Mouse (Mus musculus) embryonic stem cell, embryonic (primary cell): Measurements from ENCODE around the gene Nxph3.

Experiments
- CTCF ChIA-PET, 4 experiments: fragments of 300-600 bp in 2 of 4; fragments of 350-600 bp in 2 of 4; sonication (Branson Sonifier 250); formaldehyde crosslinking; loops; one replicate each; lab custom pipeline; 2022; ENCODE audit warnings: inconsistent platforms in 2 of 4; lab: Charles Lee
- POLR2A ChIA-PET, 4 experiments: fragments of 300-600 bp in 2 of 4; fragments of 350-600 bp in 2 of 4; sonication (Branson Sonifier 250); formaldehyde crosslinking; loops; one replicate each; lab custom pipeline; 2022; ENCODE audit warnings: antibody characterized with exemption in 4 of 4, inconsistent platforms in 1 of 4; lab: Charles Lee

The Nxph3 gene

DNA sequence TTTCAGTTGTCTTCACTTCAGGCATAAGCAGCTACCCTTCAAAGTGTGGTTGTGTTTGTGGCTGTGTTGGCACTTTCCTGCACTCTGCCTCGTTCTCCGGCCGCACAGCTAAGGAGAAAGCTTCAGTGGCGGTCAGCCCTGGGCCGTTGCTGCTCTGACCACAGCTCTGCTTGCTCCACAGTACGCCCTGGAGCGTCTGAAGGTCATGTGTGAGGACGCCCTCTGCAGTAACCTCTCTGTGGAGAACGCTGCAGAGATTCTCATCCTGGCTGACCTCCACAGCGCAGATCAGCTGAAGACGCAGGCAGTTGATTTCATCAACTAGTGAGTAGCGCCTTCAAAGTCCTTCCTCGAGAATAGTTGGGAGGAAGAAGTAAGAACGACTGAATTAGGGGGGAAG is 24.3 kb downstream of the Nxph3 start:
- CTCF ChIA-PET, result interaction anchor here in 3 of 4 experiments (0.6 to 1.6 kb wide), 4 partner anchors 17 to 74 kb away, joined by 3 to 11 read pairs (median 4); no protein-coding TSS in a partner anchor
- POLR2A ChIA-PET, result interaction anchor here in 2 of 4 experiments (0.5 to 2.5 kb wide), 6 partner anchors 9 to 812 kb away, joined by 3 to 8 read pairs (median 4); no protein-coding TSS in a partner anchor

- ChIA-PET CTCF (interaction anchor here in 1 of 4 experiments (1.0 kb wide), 1 partner anchor 34 kb away, joined by 3 read pairs; no protein-coding TSS in a partner anchor), POLR2A (no interaction called here)
Measured at GRCm38 (mm10) chr11:95487237-95487636, 27.1 kb downstream of the Nxph3 start.

DNA sequence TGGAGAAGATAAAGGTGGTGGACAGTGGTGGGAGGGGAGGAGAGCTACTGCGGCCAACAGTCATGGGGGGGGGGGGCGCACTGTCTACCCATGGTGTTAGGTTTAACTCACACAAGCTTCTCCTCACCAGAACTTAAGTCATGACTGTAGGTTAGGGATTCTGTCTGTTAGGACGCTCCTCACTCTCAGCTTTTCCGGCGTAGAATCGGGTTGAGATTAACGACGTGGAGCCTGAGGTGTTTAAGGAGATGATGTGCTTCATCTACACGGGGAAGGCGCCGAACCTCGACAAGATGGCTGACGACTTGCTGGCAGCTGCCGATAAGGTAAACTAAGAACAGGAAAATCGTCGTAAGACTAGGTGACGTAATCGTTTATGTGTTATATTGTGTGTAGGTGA is 28.7 kb downstream of the Nxph3 start:
- ChIA-PET POLR2A (interaction anchor here in 3 of 4 experiments (0.5 to 1.8 kb wide), 8 partner anchors 10 to 176 kb away, joined by 3 to 9 read pairs (median 3); partner anchors contain the start of gene Kat7 (in 2 of the 3)), CTCF (interaction anchor here (0.6 to 1.4 kb wide), 7 partner anchors 29 to 299 kb away, joined by 3 to 5 read pairs (median 3); partner anchors contain the start of gene Nxph3 (in 1 of the 4))

GRCm38 (mm10) chr11:95480662-95481061 is 33.7 kb downstream of the Nxph3 start:
- ChIA-PET POLR2A (no interaction called here), CTCF (interaction anchor here in 2 of 4 experiments (0.6 to 0.8 kb wide), 2 partner anchors 57 to 368 kb away, joined by 4 read pairs; no protein-coding TSS in a partner anchor)

- ChIA-PET CTCF (interaction anchor here in 2 of 4 experiments (0.7 to 0.9 kb wide), 2 partner anchors 16 to 221 kb away, joined by 3 read pairs; no protein-coding TSS in a partner anchor), POLR2A (interaction anchor here in 2 of 4 experiments (0.5 to 1.0 kb wide), 2 partner anchors 18 to 395 kb away, joined by 3 read pairs; no protein-coding TSS in a partner anchor)
Measured at GRCm38 (mm10) chr11:95479458-95479857, 34.9 kb downstream of the Nxph3 start.

- POLR2A ChIA-PET, result no interaction called here
Measured at GRCm38 (mm10) chr11:95476323-95476722, 38.0 kb downstream of the Nxph3 start.

DNA sequence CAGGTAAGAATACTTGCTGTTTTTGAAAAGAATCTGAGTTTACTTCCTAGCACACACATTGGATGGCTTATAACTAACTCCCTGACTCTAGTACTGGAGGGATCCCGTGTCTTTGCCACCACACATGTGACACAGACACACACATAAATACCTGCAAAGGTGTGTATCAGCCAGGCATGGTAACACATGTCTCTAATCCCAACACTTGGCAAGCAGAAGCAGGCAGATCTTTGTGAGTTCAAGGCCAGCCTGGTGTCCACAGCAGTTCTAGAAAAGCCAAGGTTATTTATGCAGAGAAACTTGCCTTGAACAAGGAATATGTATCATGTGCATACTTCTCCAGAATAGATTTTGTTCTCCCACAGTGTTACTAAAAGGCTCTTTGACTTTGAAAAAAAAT is 40.9 kb downstream of the Nxph3 start:
- ChIA-PET POLR2A (interaction anchor here in 1 of 4 experiments (0.5 to 1.7 kb wide), 3 partner anchors 11 to 909 kb away, joined by 3 to 4 read pairs (median 4); no protein-coding TSS in a partner anchor), CTCF (no interaction called here)

More at GRCm38 (mm10) chr11:95476323-95476722, 38.0 kb downstream of the Nxph3 start:
- CTCF ChIA-PET, result interaction anchor here in 3 of 4 experiments (0.6 to 2.6 kb wide), 3 partner anchors 45 to 524 kb away, joined by 3 to 11 read pairs (median 3); no protein-coding TSS in a partner anchor

DNA sequence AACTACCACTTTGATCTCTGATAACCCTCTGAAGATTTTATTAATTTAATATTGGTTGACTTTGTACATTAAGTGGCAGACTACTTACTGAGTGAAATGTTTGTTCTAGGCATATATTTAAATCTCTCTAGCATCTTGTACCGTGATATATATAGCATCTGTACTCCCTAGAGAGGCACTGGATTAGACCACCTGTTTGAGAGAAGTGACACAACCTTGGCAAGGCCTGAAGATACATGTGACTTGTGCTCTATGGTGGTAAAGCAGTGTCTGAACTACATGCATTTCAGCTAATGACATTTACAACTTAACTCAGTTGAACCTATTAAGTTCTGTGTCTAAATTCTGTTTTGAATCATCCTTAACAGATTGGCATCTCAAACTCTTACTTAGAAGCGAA is 41.4 kb downstream of the Nxph3 start:
- POLR2A ChIA-PET, result interaction anchor here in 1 of 4 experiments (1.3 to 1.7 kb wide), 2 partner anchors 10 to 23 kb away, joined by 3 to 4 read pairs; no protein-coding TSS in a partner anchor
- CTCF ChIA-PET, result interaction anchor here in 1 of 4 experiments (1.0 kb wide), 1 partner anchor 214 kb away, joined by 3 read pairs; no protein-coding TSS in a partner anchor

DNA sequence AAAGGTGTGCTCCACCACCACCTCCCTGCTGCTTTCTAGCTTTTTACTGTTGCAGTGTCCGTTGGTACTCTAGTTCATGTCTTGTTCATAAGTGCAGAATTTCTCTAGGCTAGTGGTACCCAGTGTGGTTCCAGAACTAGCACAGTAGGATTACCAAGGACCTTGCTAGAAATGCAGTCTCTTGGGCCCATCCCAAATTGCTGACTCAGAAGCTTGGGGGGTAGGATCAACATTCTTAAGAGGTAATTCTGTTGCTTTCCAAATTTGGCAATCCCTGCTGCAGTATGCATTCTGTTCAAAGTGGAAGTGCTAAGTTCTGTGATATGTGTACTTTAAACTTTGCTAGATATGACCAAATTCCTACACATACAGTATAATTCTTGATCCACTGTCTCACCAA is 46.6 kb downstream of the Nxph3 start:
- POLR2A ChIA-PET, result no interaction called here
- CTCF ChIA-PET, result interaction anchor here in 1 of 4 experiments (0.7 kb wide), 1 partner anchor 17 kb away, joined by 3 read pairs; no protein-coding TSS in a partner anchor

- ChIA-PET POLR2A (interaction anchor here in 1 of 4 experiments (0.9 to 1.5 kb wide), 5 partner anchors 12 to 48 kb away, joined by 3 to 5 read pairs (median 4); no protein-coding TSS in a partner anchor), CTCF (interaction anchor here (0.7 to 1.1 kb wide), 5 partner anchors 30 to 60 kb away, joined by 3 to 5 read pairs (median 3); no protein-coding TSS in a partner anchor)
Measured at GRCm38 (mm10) chr11:95462168-95462567, 52.2 kb downstream of the Nxph3 start.

- POLR2A ChIA-PET, result interaction anchor here in 1 of 4 experiments (0.6 to 1.8 kb wide), 3 partner anchors 11 to 56 kb away, joined by 3 to 8 read pairs (median 3); no protein-coding TSS in a partner anchor
- CTCF ChIA-PET, result interaction anchor here in 2 of 4 experiments (0.6 to 0.8 kb wide), 2 partner anchors 38 to 46 kb away, joined by 3 to 7 read pairs; no protein-coding TSS in a partner anchor
Measured at GRCm38 (mm10) chr11:95460872-95461271, 53.5 kb downstream of the Nxph3 start.
